8 mouse cellular contexts compared by ENCODE assay signal in genomic region chr11:55470761-55471160, GRCm38 (mm10). TPM values are rescaled to one million over a fixed set of nuclear protein-coding genes. Genes with fewer than 3 reads are reported as not detected.
A peak's percentile ranks its signal among the peaks of the same experiment; 100 is the strongest.
DNase-seq lines count a peak whose midpoint lies in the region; ATAC-seq and TF ChIP-seq lines count a peak whose summit lies in the region.

No protein-coding gene starts in this region.

- no peak for ATAC-seq in hindbrain, embryonic 12.5 days (ENCODE audit: low FRiP score)
- ATAC-seq in liver, embryonic 16.5 days (ENCODE audit: low read depth): no peak

- H3K9me3 ChIP-seq in MEL (replicated peaks; ENCODE audit: insufficient read depth, low read length): no peaks in the 10 kb centered on the region
- no peaks in the 10 kb centered on the region for H3K9me3 ChIP-seq in hindbrain, embryonic 12.5 days (replicated peaks)
- H3K9me3 ChIP-seq in liver, embryonic 16.5 days (replicated peaks; ENCODE audit: control insufficient read depth, low read length): no peaks in the 10 kb centered on the region

- H3K4me3 ChIP-seq in gastrocnemius, adult 2 months: peak overlapping the region; percentile 93
- H3K4me3 ChIP-seq in MEL (ENCODE audit: control insufficient read depth in 1 of 2, insufficient read depth in 1 of 2, low read depth in 2 of 2, low read length in 2 of 2): peak overlapping the region; percentile 62 to 75
- peak overlapping the region; percentile 99 for H3K4me3 ChIP-seq in hindbrain, embryonic 12.5 days
- H3K4me3 ChIP-seq in liver, embryonic 16.5 days (ENCODE audit: low read depth, low read length): peak overlapping the region; percentile 94

- peak overlapping the region; percentile 84 for H3K4me2 ChIP-seq in hindbrain, embryonic 12.5 days (replicated peaks)
- peak overlapping the region; percentile 84 for H3K4me2 ChIP-seq in liver, embryonic 16.5 days (ENCODE audit: low read depth, low read length)

- intact Hi-C loops in gastrocnemius, adult 2 months (cut with DNase I): no loop called here

- H3K4me1 ChIP-seq in MEL (ENCODE audit: control insufficient read depth in 1 of 2, insufficient read depth in 2 of 2, low read length in 2 of 2): peaks cover 6 to 29% of the 10 kb centered on the region in 2 experiments
- peaks cover 20% of the 10 kb centered on the region for H3K4me1 ChIP-seq in hindbrain, embryonic 12.5 days
- H3K4me1 ChIP-seq in liver, embryonic 16.5 days (ENCODE audit: control insufficient read depth, low read depth, low read length): peaks cover 35% of the 10 kb centered on the region

- no peak for TF ChIP-seq RAD21 in MEL (IDR thresholded peaks at IDR 0.05; ENCODE audit: low read depth, low read length)

- H3K9ac ChIP-seq in MEL (ENCODE audit: control insufficient read depth, low read depth, low read length, poor library complexity, severe bottlenecking): peak overlapping the region; percentile 92
- peak overlapping the region; percentile 99; the same call in 1 of the 2 replicates for H3K9ac ChIP-seq in hindbrain, embryonic 12.5 days
- H3K9ac ChIP-seq in liver, embryonic 16.5 days (ENCODE audit: low read depth, low read length): peak overlapping the region; percentile 92

- peaks cover 69% of the 10 kb centered on the region for H3K79me2 ChIP-seq in MEL (ENCODE audit: control insufficient read depth, insufficient read depth, low read length, poor library complexity)

- TF ChIP-seq POLR2A in MEL (IDR thresholded peaks at IDR 0.05; ENCODE audit: control insufficient read depth in 1 of 2, insufficient read depth in 1 of 2, low read depth in 1 of 2, low read length in 2 of 2, poor library complexity in 1 of 2): peak in 1 of 2 experiments; percentile 26; a peak in 1 of 4 replicates

- WGBS in hindbrain, embryonic 12.5 days: 64% methylated on average over 8 of the region's 8 CpGs
- WGBS in liver, embryonic 16.5 days (ENCODE audit: insufficient replicate concordance): 18% methylated on average over 8 of the region's 8 CpGs

- peaks cover 25 to 47% of the 10 kb centered on the region in 2 experiments for H3K36me3 ChIP-seq in MEL (ENCODE audit: control insufficient read depth in 1 of 2, insufficient read depth in 2 of 2, low read length in 2 of 2)
- peaks cover 10% of the 10 kb centered on the region; the same call in 1 of the 2 replicates for H3K36me3 ChIP-seq in hindbrain, embryonic 12.5 days
- no peaks in the 10 kb centered on the region; the same call in 1 of the 2 replicates for H3K36me3 ChIP-seq in liver, embryonic 16.5 days (ENCODE audit: control insufficient read depth, insufficient read depth)

- H3K27ac ChIP-seq in gastrocnemius, adult 2 months: peak overlapping the region; percentile 94
- H3K27ac ChIP-seq in MEL (ENCODE audit: control insufficient read depth, low read depth, low read length): peak overlapping the region; percentile 6
- no peak overlapping the region for H3K27ac ChIP-seq in hindbrain, embryonic 12.5 days
- H3K27ac ChIP-seq in liver, embryonic 16.5 days (ENCODE audit: low read length): peak overlapping the region; percentile 30; the same call in 1 of the 2 replicates

- no peak for TF ChIP-seq CTCF in gastrocnemius, adult 2 months (IDR thresholded peaks at IDR 0.05)
- no peak for TF ChIP-seq CTCF in MEL (IDR thresholded peaks at IDR 0.05 in 2 of 3, conservative IDR thresholded peaks at IDR 0.05 in 1 of 3; ENCODE audit: control insufficient read depth in 1 of 3, insufficient read depth in 1 of 3, low read depth in 2 of 3, low read length in 3 of 3, poor library complexity in 1 of 3, severe bottlenecking in 1 of 3)

- DNase-seq in gastrocnemius, adult 2 months: peak; percentile 36
- DNase-seq in gastrocnemius, postnatal 25 days: no peak
- DNase-seq in MEL (ENCODE audit: low read depth, low spot score): peak; percentile 53
- no peak for DNase-seq in urinary bladder, adult 2 months (ENCODE audit: low spot score)
- DNase-seq in spleen, adult 12 weeks (ENCODE audit: low spot score): no peak
- DNase-seq in gastrocnemius, adult 8-10 months (ENCODE audit: low spot score in 2 of 2): no peak

- no peak for TF ChIP-seq EP300 in MEL (IDR thresholded peaks at IDR 0.05; ENCODE audit: low read depth in 1 of 2, low read length in 2 of 2)

- no peaks in the 10 kb centered on the region for H3K27me3 ChIP-seq in MEL (ENCODE audit: control insufficient read depth in 1 of 2, insufficient read depth in 2 of 2, low read length in 2 of 2)
- no peaks in the 10 kb centered on the region for H3K27me3 ChIP-seq in hindbrain, embryonic 12.5 days
- H3K27me3 ChIP-seq in liver, embryonic 16.5 days (ENCODE audit: control insufficient read depth, insufficient read depth, low read depth, low read length): no peaks in the 10 kb centered on the region

TF ChIP-seq in MEL, 35 proteins besides CTCF, POLR2A, EP300 and RAD21:
- TF ChIP-seq ZKSCAN1 (IDR thresholded peaks at IDR 0.05; ENCODE audit: low read depth, low read length) (no peak), ELF1 (IDR thresholded peaks at IDR 0.05; ENCODE audit: low read depth, low read length) (peak; percentile 40; the same call in 1 of the 2 replicates), ZMIZ1 (IDR thresholded peaks at IDR 0.05; ENCODE audit: low read depth, low read length) (0 out of 2 replicates have a peak, but pooled peaks have one; percentile 45), CHD1 (IDR thresholded peaks at IDR 0.05; ENCODE audit: low read depth, low read length) (no peak), ETS1 (IDR thresholded peaks at IDR 0.05; ENCODE audit: low read depth, low read length) (no peak), MAZ (IDR thresholded peaks at IDR 0.05; ENCODE audit: low read depth, low read length) (no peak), GABPA (IDR thresholded peaks at IDR 0.05; ENCODE audit: low read depth, low read length) (no peak), USF1 (IDR thresholded peaks at IDR 0.05; ENCODE audit: low read depth, low read length) (no peak), RCOR1 (IDR thresholded peaks at IDR 0.05; ENCODE audit: low read depth, low read length) (no peak), NELFE (IDR thresholded peaks at IDR 0.05; ENCODE audit: low read depth, low read length) (no peak), SIN3A (IDR thresholded peaks at IDR 0.05; ENCODE audit: low read length) (peak; percentile 42; the same call in 1 of the 2 replicates), TCF12 (IDR thresholded peaks at IDR 0.05; ENCODE audit: low read depth, low read length) (no peak), SMC3 (IDR thresholded peaks at IDR 0.05; ENCODE audit: low read depth, low read length) (no peak), UBTF (IDR thresholded peaks at IDR 0.05; ENCODE audit: borderline replicate concordance, insufficient read depth, low read depth, low read length) (no peak), BHLHE40 (IDR thresholded peaks at IDR 0.05; ENCODE audit: borderline replicate concordance, low read depth, low read length) (no peak)

RNA-seq across cellular contexts. Expression of gene G3bp1, which starts 1.3 kb away (rescaled TPM):
- total RNA-seq in gastrocnemius, adult 2 months (2021): 10 to 100 TPM; 52.5 to 55.5 TPM
- total RNA-seq in gastrocnemius, postnatal 25 days (2021): 10 to 100 TPM; 50.0 to 50.4 TPM
- 314 TPM in 2 replicates for total RNA-seq in MEL (2012; rRNA removed)
- polyA plus RNA-seq in MEL (2012; ENCODE audit: insufficient read depth in 1 of 2, insufficient read length in 2 of 2, low read depth in 1 of 2, low replicate concordance in 2 of 2, missing spikeins in 1 of 2): 100 to 1,000 TPM; 129 to 246 TPM
- polyA plus RNA-seq in hindbrain, embryonic 12.5 days (2016; fragmentation: Nextera tagmentation; extraction: Ambion mirVana): 184 and 189 TPM in 2 replicates
- 51.7 and 55.2 TPM in 2 replicates for polyA plus RNA-seq in liver, embryonic 16.5 days (2015; fragmentation: Nextera tagmentation; extraction: Ambion mirVana)
- polyA plus RNA-seq in urinary bladder, adult 2 months (2012; rRNA removed): 41.6 and 41.8 TPM in 2 replicates
- total RNA-seq in gastrocnemius, adult 8-10 months (2022): 10 to 100 TPM; 57.3 to 63.3 (median 62.0) TPM

RNA-seq across cellular contexts. Expression of gene Atox1, which starts 9.7 kb away (rescaled TPM):
- 10 to 100 TPM; 41.3 to 45.4 TPM for total RNA-seq in gastrocnemius, adult 2 months (2021)
- 10 to 100 TPM; 51.8 to 60.6 TPM for total RNA-seq in gastrocnemius, postnatal 25 days (2021)
- total RNA-seq in MEL (2012; rRNA removed): 340 and 365 TPM in 2 replicates
- polyA plus RNA-seq in MEL (2012; ENCODE audit: insufficient read depth in 1 of 2, insufficient read length in 2 of 2, low read depth in 1 of 2, low replicate concordance in 2 of 2, missing spikeins in 1 of 2): 100 to 1,000 TPM in 1 of 2 experiments, not detected in 1; 258 TPM
- polyA plus RNA-seq in hindbrain, embryonic 12.5 days (2016; fragmentation: Nextera tagmentation; extraction: Ambion mirVana): 236 and 284 TPM in 2 replicates
- 195 and 207 TPM in 2 replicates for polyA plus RNA-seq in liver, embryonic 16.5 days (2015; fragmentation: Nextera tagmentation; extraction: Ambion mirVana)
- 382 and 536 TPM in 2 replicates for polyA plus RNA-seq in urinary bladder, adult 2 months (2012; rRNA removed)
- 10 to 100 TPM; 42.0 to 46.5 (median 45.9) TPM for total RNA-seq in gastrocnemius, adult 8-10 months (2022)

RNA-seq across cellular contexts. Expression of gene Sparc, which starts 47.8 kb away (rescaled TPM):
- 100 to 1,000 TPM; 276 to 473 TPM for total RNA-seq in gastrocnemius, adult 2 months (2021)
- total RNA-seq in gastrocnemius, postnatal 25 days (2021): 1,000 to 10,000 TPM in 1 of 2 experiments, 100 to 1,000 TPM in 1; 811 to 1,001 TPM
- not detected in 2 replicates for total RNA-seq in MEL (2012; rRNA removed)
- polyA plus RNA-seq in MEL (2012; ENCODE audit: insufficient read depth in 1 of 2, insufficient read length in 2 of 2, low read depth in 1 of 2, low replicate concordance in 2 of 2, missing spikeins in 1 of 2): not detected
- polyA plus RNA-seq in hindbrain, embryonic 12.5 days (2016; fragmentation: Nextera tagmentation; extraction: Ambion mirVana): 743 and 783 TPM in 2 replicates
- 148 and 175 TPM in 2 replicates for polyA plus RNA-seq in liver, embryonic 16.5 days (2015; fragmentation: Nextera tagmentation; extraction: Ambion mirVana)
- polyA plus RNA-seq in urinary bladder, adult 2 months (2012; rRNA removed): 3,106 and 3,504 TPM in 2 replicates
- total RNA-seq in gastrocnemius, adult 8-10 months (2022): 100 to 1,000 TPM in 3 of 4 experiments, 10 to 100 TPM in 1; 94.4 to 242 (median 133) TPM

Comparison
In these comparisons a context has a peak if more than half of its experiments do, and no peak if none do; other contexts are left out.
1. DNase-seq: peak in gastrocnemius, adult 2 months (single experiment) and MEL (single experiment); none in gastrocnemius, postnatal 25 days (single experiment), urinary bladder, adult 2 months (single experiment), spleen, adult 12 weeks (single experiment) and gastrocnemius, adult 8-10 months (0 of 2).
2. RNA of gene Sparc, which starts 47.8 kb away (total RNA-seq): 811 to 1,001 TPM in gastrocnemius, postnatal 25 days, 276 to 473 TPM in gastrocnemius, adult 2 months and 94.4 to 242 TPM in gastrocnemius, adult 8-10 months; not detected in MEL; every median in the first group is over 10 times any median in the second.
3. Peak in every context shown above with its lines, with median percentiles within 50 percentile points of each other: H3K4me3 ChIP-seq and H3K9ac ChIP-seq.